Mouse (Mus musculus): ENCODE data around the gene Ptprcap. TPM values are rescaled to one million over a fixed set of nuclear protein-coding genes. Genes with fewer than 3 reads are reported as not detected.

Ptprcap gene
- polyA plus RNA-seq, 1 experiment from 2014 or later = 1.1 TPM

DNA sequence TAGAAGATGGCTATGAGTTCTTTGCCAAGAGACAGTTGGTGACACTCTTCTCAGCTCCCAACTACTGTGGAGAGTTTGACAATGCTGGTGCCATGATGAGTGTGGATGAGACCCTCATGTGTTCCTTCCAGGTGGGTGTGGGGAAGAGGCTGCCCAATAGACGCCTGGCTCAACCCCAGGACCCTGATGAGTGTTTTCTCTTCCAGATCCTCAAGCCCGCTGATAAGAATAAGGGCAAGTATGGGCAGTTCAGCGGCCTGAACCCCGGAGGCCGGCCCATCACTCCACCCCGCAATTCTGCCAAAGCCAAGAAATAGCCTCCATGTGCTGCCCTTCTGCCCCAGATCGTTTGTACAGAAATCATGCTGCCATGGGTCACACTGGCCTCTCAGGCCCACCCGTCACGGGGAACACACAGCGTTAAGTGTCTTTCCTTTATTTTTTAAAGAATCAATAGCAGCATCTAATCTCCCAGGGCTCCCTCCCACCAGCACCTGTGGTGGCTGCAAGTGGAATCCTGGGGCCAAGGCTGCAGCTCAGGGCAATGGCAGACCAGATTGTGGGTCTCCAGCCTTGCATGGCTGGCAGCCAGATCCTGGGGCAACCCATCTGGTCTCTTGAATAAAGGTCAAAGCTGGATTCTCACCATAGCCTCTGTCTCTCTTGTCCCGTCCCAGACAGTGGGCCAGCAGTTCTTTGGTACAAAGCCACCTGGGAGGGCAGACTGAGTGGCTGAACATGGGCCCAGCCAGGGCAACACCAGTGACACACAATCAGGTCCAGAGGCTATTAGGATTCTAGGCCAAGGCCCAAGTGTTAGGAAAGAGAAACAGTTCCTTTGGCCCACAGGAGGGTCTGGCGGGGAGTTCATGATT lies 41.6 kb downstream of the Ptprcap start:
- H3K9ac ChIP-seq (replicated peaks) = no peak overlapping the region
- no peaks in the 10 kb centered on the region for H3K27me3 ChIP-seq
- H3K9me3 ChIP-seq = no peaks in the 10 kb centered on the region
- no peak overlapping the region for H3K4me2 ChIP-seq (replicated peaks)
- H3K4me1 ChIP-seq = peaks cover 38% of the 10 kb centered on the region
- no peak for ATAC-seq (replicated peaks)
- peak overlapping the region; percentile 49 for H3K27ac ChIP-seq (replicated peaks)
- 69% methylated on average over 12 of the region's 12 CpGs for WGBS
- H3K4me3 ChIP-seq = no peak overlapping the region
- H3K36me3 ChIP-seq = peaks cover 44% of the 10 kb centered on the region

DNA sequence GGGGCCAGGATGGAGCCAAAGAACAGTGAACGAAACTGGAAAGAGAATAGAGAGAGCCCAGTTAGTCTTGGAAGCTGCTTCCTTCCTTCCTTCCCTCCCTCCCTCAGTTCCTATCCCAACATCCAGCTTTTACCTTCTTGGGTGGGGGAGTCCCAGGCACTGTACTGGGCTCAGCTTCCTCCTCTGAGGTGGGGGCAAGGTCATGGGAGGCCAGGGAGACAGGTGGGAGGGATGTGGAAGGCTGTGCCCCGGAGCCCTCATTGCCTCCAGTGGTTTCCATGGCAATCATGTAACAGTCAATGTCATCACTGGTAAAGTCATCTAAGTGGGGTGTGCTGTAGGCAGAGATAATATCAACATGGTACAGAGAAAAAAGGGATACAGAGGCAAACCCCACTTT lies 42.6 kb downstream of the Ptprcap start:
- Histone ChIP-seq H3K4me2 (replicated peaks) (no peak overlapping the region), H3K4me1 (peaks cover 49% of the 10 kb centered on the region), H3K27me3 (no peaks in the 10 kb centered on the region), H3K9me3 (no peaks in the 10 kb centered on the region), H3K27ac (replicated peaks) (0 out of 2 replicates have a peak overlapping the region, but pooled peaks have one; percentile 5), H3K4me3 (no peak overlapping the region), H3K9ac (replicated peaks) (no peak overlapping the region), H3K36me3 (peaks cover 44% of the 10 kb centered on the region)
- ATAC-seq (replicated peaks) = no peak
- 82% methylated on average over 2 of the region's 2 CpGs for WGBS

- ATAC-seq (replicated peaks) = no peak
- 50% methylated on average over 5 of the region's 5 CpGs for WGBS
- no peak overlapping the region for H3K27ac ChIP-seq (replicated peaks)
- peaks cover 44% of the 10 kb centered on the region for H3K36me3 ChIP-seq
- no peaks in the 10 kb centered on the region for H3K27me3 ChIP-seq
- H3K9ac ChIP-seq (replicated peaks) = no peak overlapping the region
- H3K9me3 ChIP-seq = no peaks in the 10 kb centered on the region
- H3K4me3 ChIP-seq = no peak overlapping the region
- peaks cover 48% of the 10 kb centered on the region for H3K4me1 ChIP-seq
- H3K4me2 ChIP-seq (replicated peaks) = no peak overlapping the region
Observed at GRCm38 (mm10) chr19:4196548-4196947, 43.1 kb downstream of the Ptprcap start.

- 65% methylated on average over 3 of the region's 3 CpGs for WGBS
- no peak overlapping the region for H3K4me2 ChIP-seq (replicated peaks)
- H3K9me3 ChIP-seq = no peaks in the 10 kb centered on the region
- H3K9ac ChIP-seq (replicated peaks) = no peak overlapping the region
- H3K4me1 ChIP-seq = peaks cover 53% of the 10 kb centered on the region
- no peak overlapping the region for H3K4me3 ChIP-seq
- peaks cover 44% of the 10 kb centered on the region for H3K36me3 ChIP-seq
- H3K27me3 ChIP-seq = no peaks in the 10 kb centered on the region
- no peak overlapping the region for H3K27ac ChIP-seq (replicated peaks)
- ATAC-seq (replicated peaks) = no peak
Observed at GRCm38 (mm10) chr19:4197180-4197579, 43.8 kb downstream of the Ptprcap start.

GRCm38 (mm10) chr19:4201291-4201909 lies 48.0 kb downstream of the Ptprcap start, which contains the start of gene Rad9a:
Gene Rad9a, minus strand, starts transcription at chr19:4201662.
- H3K27ac ChIP-seq (replicated peaks) = peak within 1 kb of the TSS; percentile 59; the same call in 1 of the 2 replicates
- no peaks in the 10 kb centered on the region; the same call in 1 of the 2 replicates for H3K27me3 ChIP-seq
- H3K4me2 ChIP-seq (replicated peaks) = peak within 1 kb of the TSS; percentile 97
- peaks cover 21% of the 10 kb centered on the region for H3K4me1 ChIP-seq
- peak; percentile 85 for ATAC-seq (replicated peaks)
- H3K4me3 ChIP-seq = peak within 1 kb of the TSS; percentile 60
- under 1% methylated on average over 34 of the region's 34 CpGs for WGBS
- H3K36me3 ChIP-seq = peaks cover 11% of the 10 kb centered on the region; the same call in 1 of the 2 replicates
- H3K9ac ChIP-seq (replicated peaks) = peak within 1 kb of the TSS; percentile 73
- no peaks in the 10 kb centered on the region for H3K9me3 ChIP-seq

- H3K27ac ChIP-seq (replicated peaks) = no peak overlapping the region
- no peak for ATAC-seq (replicated peaks)
- H3K36me3 ChIP-seq = peaks cover 4% of the 10 kb centered on the region; the same call in 1 of the 2 replicates
- peak overlapping the region; percentile 73 for H3K9ac ChIP-seq (replicated peaks)
- H3K4me1 ChIP-seq = peaks cover 21% of the 10 kb centered on the region
- peak overlapping the region; percentile 60 for H3K4me3 ChIP-seq
- peak overlapping the region; percentile 97 for H3K4me2 ChIP-seq (replicated peaks)
- 27% methylated on average over 7 of the region's 7 CpGs for whole genome bisulfite sequencing
- H3K27me3 ChIP-seq = no peaks in the 10 kb centered on the region; the same call in 1 of the 2 replicates
- H3K9me3 ChIP-seq = no peaks in the 10 kb centered on the region
Observed at GRCm38 (mm10) chr19:4202149-4202548, 48.7 kb downstream of the Ptprcap start.

GRCm38 (mm10) chr19:4203148-4203547 lies 49.7 kb downstream of the Ptprcap start:
- ATAC-seq (replicated peaks) = no peak
- Histone ChIP-seq H3K4me2 (replicated peaks) (no peak overlapping the region), H3K36me3 (0 out of 2 replicates have a peak, but pooled peaks cover 3% of the 10 kb centered on the region), H3K27ac (replicated peaks) (no peak overlapping the region), H3K9me3 (no peaks in the 10 kb centered on the region), H3K27me3 (no peaks in the 10 kb centered on the region; the same call in 1 of the 2 replicates), H3K9ac (replicated peaks) (no peak overlapping the region), H3K4me3 (no peak overlapping the region), H3K4me1 (peaks cover 21% of the 10 kb centered on the region)
- WGBS = 68% methylated on average over 3 of the region's 3 CpGs

- 0 out of 2 replicates have a peak, but pooled peaks cover 3% of the 10 kb centered on the region for H3K36me3 ChIP-seq
- H3K9ac ChIP-seq (replicated peaks) = no peak overlapping the region
- H3K4me2 ChIP-seq (replicated peaks) = no peak overlapping the region
- WGBS = 62% methylated on average over 13 of the region's 13 CpGs
- no peaks in the 10 kb centered on the region; the same call in 1 of the 2 replicates for H3K27me3 ChIP-seq
- H3K27ac ChIP-seq (replicated peaks) = no peak overlapping the region
- no peaks in the 10 kb centered on the region for H3K9me3 ChIP-seq
- ATAC-seq (replicated peaks) = no peak
- peaks cover 21% of the 10 kb centered on the region for H3K4me1 ChIP-seq
- no peak overlapping the region for H3K4me3 ChIP-seq
Observed at GRCm38 (mm10) chr19:4203604-4204326, 50.4 kb downstream of the Ptprcap start.

GRCm38 (mm10) chr19:4204889-4205288 lies 51.5 kb downstream of the Ptprcap start:
- peaks cover 21% of the 10 kb centered on the region for H3K4me1 ChIP-seq
- no peak for ATAC-seq (replicated peaks)
- WGBS = 68% methylated on average over 3 of the region's 4 CpGs
- no peak overlapping the region for H3K9ac ChIP-seq (replicated peaks)
- no peak overlapping the region for H3K4me3 ChIP-seq
- no peaks in the 10 kb centered on the region for H3K9me3 ChIP-seq
- no peak overlapping the region for H3K27ac ChIP-seq (replicated peaks)
- H3K36me3 ChIP-seq = no peaks in the 10 kb centered on the region
- H3K27me3 ChIP-seq = no peaks in the 10 kb centered on the region; the same call in 1 of the 2 replicates
- no peak overlapping the region for H3K4me2 ChIP-seq (replicated peaks)

Data from forebrain, embryonic 15.5 days (tissue).